Mouse (Mus musculus) ES-Bruce4 (cell line): ENCODE results near the gene 4930564D02Rik.

Experiments
- CTCF ChIP-seq: IDR thresholded peaks from one replicate; pipeline ENCODE4 v1.8.1; 2011; ENCODE audit warnings: low read depth, low read length
- POLR2A ChIP-seq: IDR thresholded peaks from one replicate; pipeline ENCODE4 v1.8.1; 2011; ENCODE audit warnings: low read length; ENCODE audit not compliant: insufficient read depth

DNA sequence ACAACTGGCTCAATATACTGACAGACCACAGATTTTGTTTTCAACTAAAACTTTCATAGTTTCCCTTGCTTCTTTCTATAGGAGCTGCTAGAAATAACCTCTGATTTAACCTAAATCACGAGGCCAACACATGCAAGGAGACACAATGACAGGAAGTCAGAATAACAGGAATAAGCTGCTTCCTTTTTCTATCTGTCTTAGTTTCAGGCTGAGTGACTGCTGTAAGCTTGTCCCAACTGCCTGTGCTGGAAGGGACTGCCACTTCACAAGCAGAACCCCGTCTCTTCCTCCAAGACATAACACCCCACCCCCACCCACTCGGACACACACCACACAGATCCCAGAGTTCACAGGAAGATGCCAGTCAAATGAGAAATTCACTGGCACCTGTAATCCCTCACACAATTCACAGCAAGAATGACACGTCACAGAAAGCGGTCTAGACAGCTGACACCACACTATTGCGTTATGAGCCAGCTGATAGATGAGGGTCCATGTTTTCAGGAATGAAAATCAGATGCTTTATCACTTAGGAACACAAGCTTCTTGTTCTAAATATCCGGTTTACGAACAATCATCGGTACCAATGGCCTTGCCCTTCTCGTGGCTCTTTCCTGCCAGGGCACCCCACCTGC lies 43.2 kb upstream of the 4930564D02Rik start:
- TF ChIP-seq CTCF (no peak), POLR2A (no peak)
